In the genomic region with DNA sequence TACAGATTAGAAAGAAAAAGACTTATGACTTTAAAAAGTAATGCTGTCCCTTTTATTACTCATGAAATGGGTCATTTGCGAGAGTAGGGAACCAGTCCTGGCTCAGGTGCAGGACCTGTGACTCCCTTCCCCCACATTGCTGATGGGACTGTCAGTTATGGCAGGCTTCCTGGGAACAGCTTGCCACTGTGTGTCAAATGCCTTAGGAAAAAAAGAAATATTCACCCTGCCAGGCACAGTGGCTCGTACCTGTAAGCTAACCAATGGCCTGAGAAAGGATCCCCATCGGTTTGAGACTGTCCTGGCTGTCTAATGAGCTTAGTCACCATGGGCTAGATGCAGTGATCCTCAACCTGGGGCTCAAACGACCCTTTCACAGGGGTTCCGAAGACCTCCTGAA, we compare ENCODE assay signal across 19 mouse cellular contexts. TPM values are rescaled to one million over a fixed set of nuclear protein-coding genes. Genes with fewer than 3 reads are reported as not detected.
A peak's percentile ranks its signal among the peaks of the same experiment; 100 is the strongest.
DNase-seq lines count a peak whose midpoint lies in the region; TF ChIP-seq lines count a peak whose summit lies in the region.
"Had no signal": no experiment of that assay in that cellular context is flagged by ENCODE, and none has a peak within 500 bp of the region (broad histone marks: within the 10 kb centered on the region; RNA-seq: fewer than 3 reads in every experiment).

No protein-coding gene starts in this region.

- 8% methylated on average over 5 of the region's 5 CpGs for WGBS in cerebellum, adult 2 months

- no peak for TF ChIP-seq CTCF in cerebellum, adult 2 months (IDR thresholded peaks at IDR 0.05; ENCODE audit: borderline replicate concordance, insufficient read depth, low read depth, low read length)

- peak; percentile 50 for DNase-seq in gastrocnemius, adult 18-20 months (ENCODE audit: low spot score)
- no peak for DNase-seq in gastrocnemius, adult 8-10 months (ENCODE audit: low spot score in 2 of 2)
- DNase-seq in brain, adult 2 months (ENCODE audit: low read depth, low spot score), result peak; percentile 96
- DNase-seq in cerebellum, adult 2 months, result peak; percentile 82 to 94
- DNase-seq in cerebellum, postnatal 25 days, result peak; percentile 80 to 86
- DNase-seq in adrenal gland, postnatal 25 days, result no peak
- no peak for DNase-seq in urinary bladder, postnatal 14 days (ENCODE audit: low spot score)
- DNase-seq: embryo, embryonic 11 days; gastrocnemius, postnatal 14 days; heart, postnatal 14 days; kidney, postnatal 4 days; lung, postnatal 4 days; thymus, postnatal 25 days had no signal

- H3K27ac ChIP-seq in cerebellum, adult 2 months (ENCODE audit: insufficient read depth, low read length), result peak overlapping the region; percentile 92
- H3K27ac ChIP-seq: embryonic facial prominence, embryonic 13.5 days; forebrain, embryonic 12.5 days; heart, embryonic 13.5 days; kidney, embryonic 15.5 days; limb, embryonic 15.5 days had no signal

- H3K27me3 ChIP-seq in cerebellum, adult 2 months (ENCODE audit: control insufficient read depth, insufficient read depth, low read length), result no peaks in the 10 kb centered on the region
- H3K27me3 ChIP-seq: embryonic facial prominence, embryonic 13.5 days; forebrain, embryonic 12.5 days; heart, embryonic 13.5 days; kidney, embryonic 15.5 days; limb, embryonic 15.5 days had no signal

- no peak for TF ChIP-seq POLR2A in cerebellum, adult 2 months (IDR thresholded peaks at IDR 0.05; ENCODE audit: borderline replicate concordance, insufficient read depth, low read length)

- no peak overlapping the region for H3K4me3 ChIP-seq in cerebellum, adult 2 months (replicated peaks; ENCODE audit: insufficient read depth, low read depth, low read length)
- H3K4me3 ChIP-seq: embryonic facial prominence, embryonic 13.5 days; erythroblast, embryonic 14.5 days; forebrain, embryonic 12.5 days; heart, embryonic 13.5 days; kidney, embryonic 15.5 days; limb, embryonic 15.5 days had no signal

- peaks cover 67% of the 10 kb centered on the region for H3K4me1 ChIP-seq in cerebellum, adult 2 months (ENCODE audit: control insufficient read depth, insufficient read depth, low read length)

RNA-seq across cellular contexts. Expression of a gene that starts 16.3 kb away (rescaled TPM):
- total RNA-seq in gastrocnemius, adult 18-20 months (2021), result 100 to 1,000 TPM; 113 to 127 TPM
- 100 to 1,000 TPM; 122 to 135 (median 128) TPM for total RNA-seq in gastrocnemius, adult 8-10 months (2022)
- 23.3 and 24.9 TPM in 2 replicates for polyA plus RNA-seq in cerebellum, adult 2 months (2012; rRNA removed)
- total RNA-seq in adrenal gland, postnatal 25 days (2021), result 41.2 and 43.1 TPM in 2 replicates

RNA-seq across cellular contexts. Expression of a gene that starts 23.6 kb away (rescaled TPM):
- total RNA-seq in gastrocnemius, adult 18-20 months (2021), result 10 to 100 TPM in 1 of 2 experiments, 1 to 10 TPM in 1; 7.4 to 10.8 TPM
- 10 to 100 TPM in 1 of 4 experiments, 1 to 10 TPM in 3; 8.8 to 10.9 (median 9.4) TPM for total RNA-seq in gastrocnemius, adult 8-10 months (2022)
- polyA plus RNA-seq in cerebellum, adult 2 months (2012; rRNA removed), result 21.4 and 28.8 TPM in 2 replicates
- total RNA-seq in adrenal gland, postnatal 25 days (2021), result 45.4 and 48.0 TPM in 2 replicates

RNA-seq across cellular contexts. Expression of a gene that starts 27.5 kb away (rescaled TPM):
- total RNA-seq in gastrocnemius, adult 18-20 months (2021), result 1 to 10 TPM; 2.1 to 3.3 TPM
- 1 to 10 TPM; 2.0 to 4.9 (median 2.6) TPM for total RNA-seq in gastrocnemius, adult 8-10 months (2022)
- polyA plus RNA-seq in cerebellum, adult 2 months (2012; rRNA removed), result 9.0 and 9.2 TPM in 2 replicates
- 23.4 and 33.9 TPM in 2 replicates for total RNA-seq in adrenal gland, postnatal 25 days (2021)

RNA-seq across cellular contexts. Expression of a gene that starts 43.2 kb away (rescaled TPM):
- total RNA-seq in gastrocnemius, adult 18-20 months (2021), result under 1 TPM; 0.62 to 0.83 TPM
- under 1 TPM; 0.46 to 0.86 (median 0.68) TPM for total RNA-seq in gastrocnemius, adult 8-10 months (2022)
- polyA plus RNA-seq in cerebellum, adult 2 months (2012; rRNA removed), result 1.6 and 2.0 TPM in 2 replicates
- 2.8 and 3.2 TPM in 2 replicates for total RNA-seq in adrenal gland, postnatal 25 days (2021)

Comparison
In these comparisons a context has a peak if more than half of its experiments do, and no peak if none do; other contexts are left out.
1. DNase-seq: peak in gastrocnemius, adult 18-20 months (single experiment), brain, adult 2 months (single experiment), cerebellum, adult 2 months (2 of 2) and cerebellum, postnatal 25 days (2 of 2); none in gastrocnemius, adult 8-10 months (0 of 2), adrenal gland, postnatal 25 days (single experiment) and urinary bladder, postnatal 14 days (single experiment).